Mouse (Mus musculus) limb, embryonic 14.5 days (tissue): ENCODE data around the gene Ovol1. TPM values are rescaled to one million over a fixed set of nuclear protein-coding genes. Genes with fewer than 3 reads are reported as not detected.

Experiments used
- ATAC-seq: fragments of 200-750 bp; cut with Nextera tagmentation; 2 replicates; pipeline ENCODE4 v1.8.0; 2017; ENCODE audit warnings: low read depth, moderate number of reproducible peaks, moderate TSS enrichment; ENCODE audit not compliant: low FRiP score
- DNase-seq: peaks from one replicate; pipeline ENCODE4 v3.0.0-alpha.2; 2015; ENCODE audit warnings: low spot score
- H3K27ac ChIP-seq: fragments of 300-500 bp; sonication (generic); replicated peaks from 2 replicates; pipeline ENCODE4 v1.5.1; 2014; ENCODE audit warnings: low read depth, mild to moderate bottlenecking, low read length, moderate library complexity, mixed read lengths
- H3K27me3 ChIP-seq: fragments of 300-500 bp; sonication (generic); 2 replicates; pipeline ENCODE4 v1.6.1; 2014; ENCODE audit warnings: low read length, mixed read lengths; ENCODE audit not compliant: control insufficient read depth, insufficient read depth
- H3K36me3 ChIP-seq: fragments of 300-500 bp; sonication (generic); 2 replicates; pipeline ENCODE4 v1.6.1; 2014; ENCODE audit warnings: mild to moderate bottlenecking, low read length, moderate library complexity, mixed read lengths; ENCODE audit not compliant: control insufficient read depth, insufficient read depth
- H3K4me1 ChIP-seq: fragments of 300-500 bp; sonication (generic); 2 replicates; pipeline ENCODE4 v1.6.1; 2014; ENCODE audit warnings: antibody characterized with exemption, low read length, mixed read lengths; ENCODE audit not compliant: control insufficient read depth, insufficient read depth
- H3K4me2 ChIP-seq: fragments of 300-500 bp; sonication (generic); replicated peaks from 2 replicates; pipeline ENCODE4 v1.6.1; 2014; ENCODE audit warnings: low read depth, mild to moderate bottlenecking, low read length, moderate library complexity; ENCODE audit not compliant: severe bottlenecking
- H3K4me3 ChIP-seq: fragments of 300-500 bp; sonication (generic); replicated peaks from 2 replicates; pipeline ENCODE4 v1.5.1; 2014; ENCODE audit warnings: low read length
- H3K9ac ChIP-seq: fragments of 300-500 bp; sonication (generic); 2 replicates; pipeline ENCODE4 v1.6.1; 2014; ENCODE audit warnings: mild to moderate bottlenecking, low read depth, low read length, moderate library complexity; ENCODE audit not compliant: severe bottlenecking
- H3K9me3 ChIP-seq: fragments of 300-500 bp; sonication (generic); 2 replicates; pipeline ENCODE4 v1.6.1; 2016; ENCODE audit warnings: low read length; ENCODE audit not compliant: control insufficient read depth
- POLR2A ChIP-seq: fragments of 200-500 bp; IDR thresholded peaks from 2 replicates; pipeline ENCODE4 v1.8.0; 2012; ENCODE audit warnings: inconsistent platforms, mild to moderate bottlenecking, moderate library complexity, borderline replicate concordance; ENCODE audit not compliant: insufficient read depth, insufficient read length; ENCODE audit errors: extremely low read depth
- WGBS: fragments of 180-500 bp; shearing (Covaris S2); extraction: QIAGEN DNeasy Blood & Tissue Kit; methylation state at CpG from one replicate; pipeline ENCODE4 v1.1.7; 2014; 5-methylcytosine and 5-hydroxymethylcytosine counted together
- polyA plus RNA-seq, 2 experiments: library from polyadenylated mRNA; depleted of rRNA in 1 of 2; stranded (reverse) in 1 of 2; unstranded in 1 of 2; fragments of >200 nt; fragmentation: Nextera tagmentation in 1 of 2; extraction: Ambion mirVana in 1 of 2; gene quantifications; 2 replicates each; pipeline versions ENCODE4 v1.2.1 to v1.2.3; 2012 to 2014

Ovol1 gene
- polyA plus RNA-seq, 2 experiments: 7.2 to 12.8 TPM

DNA sequence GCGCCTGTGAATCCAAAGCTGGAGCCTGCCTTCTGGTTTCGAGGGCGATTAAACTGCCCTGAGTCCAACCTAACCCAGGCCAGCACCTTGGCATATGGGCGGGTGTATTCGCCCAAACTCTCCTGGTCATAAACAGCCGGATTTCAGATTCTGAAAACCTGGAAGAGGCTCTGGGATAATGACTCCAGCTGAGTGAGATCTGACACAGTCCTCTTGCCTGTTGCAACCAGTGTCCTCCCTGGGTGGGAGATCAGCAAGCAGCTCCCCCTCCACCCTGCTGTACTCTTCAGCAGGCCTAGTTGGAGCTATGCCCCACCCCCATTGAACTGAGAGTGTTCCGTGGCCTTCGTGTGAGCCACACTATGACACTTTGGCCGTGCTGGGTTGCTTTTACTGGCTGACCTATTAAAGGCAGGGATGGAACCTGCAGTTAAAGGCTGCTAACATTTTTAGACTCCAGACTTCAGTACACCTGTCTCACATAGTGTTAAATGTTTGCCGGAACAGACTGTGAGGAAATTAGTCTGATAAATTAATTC, 875 bp upstream of the Ovol1 start:
- ATAC-seq: no peak
- H3K27me3 ChIP-seq: peaks cover 61% of the 10 kb centered on the region
- H3K9ac ChIP-seq: 0 out of 2 replicates have a peak overlapping the region, but pooled peaks have one; percentile 21
- H3K36me3 ChIP-seq: no peaks in the 10 kb centered on the region
- TF ChIP-seq POLR2A: no peak
- no peaks in the 10 kb centered on the region for H3K9me3 ChIP-seq
- WGBS: 15% methylated on average over 10 of the region's 10 CpGs
- peaks cover 13% of the 10 kb centered on the region; the same call in 1 of the 2 replicates for H3K4me1 ChIP-seq
- H3K4me3 ChIP-seq: peak overlapping the region; percentile 45
- peak overlapping the region; percentile 79 for H3K4me2 ChIP-seq
- no peak for DNase-seq
- no peak overlapping the region for H3K27ac ChIP-seq

DNA sequence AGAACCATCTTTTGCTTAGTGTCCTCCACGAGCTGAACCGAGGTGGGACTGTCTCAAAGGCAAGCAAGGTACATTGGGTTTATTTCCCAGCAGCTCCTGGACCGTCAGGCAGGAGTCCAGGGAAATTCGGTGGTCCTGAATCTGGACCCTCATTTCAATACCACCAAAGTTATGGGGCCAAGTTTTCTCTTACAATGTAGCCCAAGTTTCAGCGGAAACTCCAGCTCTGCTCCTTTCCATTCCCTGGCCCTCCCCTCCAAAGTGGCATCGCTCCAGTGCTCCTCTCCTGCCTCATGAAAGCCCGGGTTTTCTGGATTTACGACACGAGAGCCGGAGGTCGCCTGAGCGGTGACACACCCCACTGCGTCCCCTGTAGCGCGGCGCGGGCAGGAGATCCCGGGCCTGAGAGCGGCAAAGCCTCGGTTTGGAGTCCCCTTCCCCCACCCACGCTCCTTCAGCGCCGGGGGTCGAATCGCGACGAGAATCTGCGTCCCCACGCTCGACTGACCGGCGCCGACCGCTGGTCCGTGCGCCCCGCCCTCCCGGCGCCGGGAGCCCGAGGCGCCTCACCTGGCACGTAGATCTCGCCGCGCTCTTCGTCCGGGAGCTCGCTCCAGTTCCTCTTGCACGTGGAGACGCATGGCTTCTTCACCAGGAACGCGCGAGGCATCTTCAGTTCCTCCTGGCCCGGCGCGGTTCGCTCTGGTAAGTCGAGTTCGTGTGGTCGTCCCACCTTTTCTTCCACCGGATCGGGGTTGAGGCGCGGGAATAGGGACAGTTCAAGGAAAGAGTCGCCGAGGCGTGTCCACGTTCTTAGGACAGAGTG, 602 bp downstream of the Ovol1 start:
- peak overlapping the region; percentile 45 for H3K4me3 ChIP-seq
- ATAC-seq (no peak), DNase-seq (no peak)
- no peaks in the 10 kb centered on the region for H3K36me3 ChIP-seq
- H3K27ac ChIP-seq: no peak overlapping the region
- H3K4me2 ChIP-seq: peak overlapping the region; percentile 79
- H3K9ac ChIP-seq: peak overlapping the region; percentile 45
- no peak for TF ChIP-seq POLR2A
- H3K27me3 ChIP-seq: peaks cover 61% of the 10 kb centered on the region
- under 1% methylated on average over 59 of the region's 69 CpGs for WGBS
- peaks cover 13% of the 10 kb centered on the region; the same call in 1 of the 2 replicates for H3K4me1 ChIP-seq
- H3K9me3 ChIP-seq: no peaks in the 10 kb centered on the region

GRCm38 (mm10) chr19:5559229-5559628, 1.2 kb downstream of the Ovol1 start:
- Histone ChIP-seq H3K4me2 (peak overlapping the region; percentile 79), H3K9me3 (no peaks in the 10 kb centered on the region), H3K27ac (no peak overlapping the region), H3K36me3 (no peaks in the 10 kb centered on the region), H3K9ac (no peak overlapping the region), H3K4me3 (peak overlapping the region; percentile 45), H3K4me1 (peaks cover 13% of the 10 kb centered on the region; the same call in 1 of the 2 replicates), H3K27me3 (peaks cover 61% of the 10 kb centered on the region)
- no peak for TF ChIP-seq POLR2A
- DNase-seq (no peak), ATAC-seq (no peak)
- WGBS: 10% methylated on average over 8 of the region's 8 CpGs

- Histone ChIP-seq H3K27ac (no peak overlapping the region), H3K4me2 (no peak overlapping the region), H3K9ac (no peak overlapping the region), H3K9me3 (no peaks in the 10 kb centered on the region), H3K36me3 (no peaks in the 10 kb centered on the region), H3K4me3 (peak overlapping the region; percentile 45; the same call in 1 of the 2 replicates), H3K27me3 (peaks cover 61% of the 10 kb centered on the region), H3K4me1 (peaks cover 13% of the 10 kb centered on the region; the same call in 1 of the 2 replicates)
- DNase-seq (no peak), ATAC-seq (no peak)
- WGBS: 56% methylated on average over 8 of the region's 8 CpGs
- TF ChIP-seq POLR2A: no peak
Observed at GRCm38 (mm10) chr19:5558770-5559169, 1.7 kb downstream of the Ovol1 start.

GRCm38 (mm10) chr19:5558169-5558568, 2.3 kb downstream of the Ovol1 start:
- H3K4me3 ChIP-seq: no peak overlapping the region; the same call in 1 of the 2 replicates
- no peak for ATAC-seq
- no peaks in the 10 kb centered on the region for H3K36me3 ChIP-seq
- no peak for DNase-seq
- H3K4me1 ChIP-seq: peaks cover 13% of the 10 kb centered on the region; the same call in 1 of the 2 replicates
- no peak overlapping the region for H3K27ac ChIP-seq
- H3K4me2 ChIP-seq: no peak overlapping the region
- H3K27me3 ChIP-seq: peaks cover 61% of the 10 kb centered on the region
- TF ChIP-seq POLR2A: no peak
- 50% methylated on average over 7 of the region's 7 CpGs for WGBS
- H3K9me3 ChIP-seq: no peaks in the 10 kb centered on the region
- no peak overlapping the region for H3K9ac ChIP-seq
